Mouse (Mus musculus) kidney, adult 11 months (tissue): Measurements from ENCODE around the gene Ryr2.
A peak's percentile ranks its signal among the peaks of the same experiment; 100 is the strongest.

ENCODE experiments used
- DNase-seq: peaks from one replicate; pipeline ENCODE4 v3.0.0; 2022

Ryr2 gene

GRCm38 (mm10) chr13:12093146-12093545 is 13.6 kb downstream of the Ryr2 start:
- DNase-seq, result no peak

GRCm38 (mm10) chr13:12092379-12093107 is 14.2 kb downstream of the Ryr2 start:
- no peak for DNase-seq

- no peak for DNase-seq
Measured at GRCm38 (mm10) chr13:12084112-12084475, 22.7 kb downstream of the Ryr2 start.

- DNase-seq, result no peak
Measured at GRCm38 (mm10) chr13:12083443-12084111, 23.2 kb downstream of the Ryr2 start.

GRCm38 (mm10) chr13:12080590-12080989 is 26.2 kb downstream of the Ryr2 start:
- no peak for DNase-seq

GRCm38 (mm10) chr13:12079536-12079935 is 27.2 kb downstream of the Ryr2 start:
- DNase-seq, result no peak

GRCm38 (mm10) chr13:12074897-12075296 is 31.8 kb downstream of the Ryr2 start:
- no peak for DNase-seq

GRCm38 (mm10) chr13:12072571-12072970 is 34.2 kb downstream of the Ryr2 start:
- no peak for DNase-seq

GRCm38 (mm10) chr13:12072112-12072511 is 34.6 kb downstream of the Ryr2 start:
- DNase-seq, result peak; percentile 26

GRCm38 (mm10) chr13:12070157-12071129 is 36.3 kb downstream of the Ryr2 start:
- DNase-seq, result no peak

- no peak for DNase-seq
Measured at GRCm38 (mm10) chr13:12064576-12064975, 42.2 kb downstream of the Ryr2 start.

GRCm38 (mm10) chr13:12063561-12063960 is 43.2 kb downstream of the Ryr2 start:
- no peak for DNase-seq

GRCm38 (mm10) chr13:12057357-12057771 is 49.4 kb downstream of the Ryr2 start:
- no peak for DNase-seq

GRCm38 (mm10) chr13:12055913-12056312 is 50.8 kb downstream of the Ryr2 start:
- DNase-seq, result no peak

- no peak for DNase-seq
Measured at GRCm38 (mm10) chr13:12053910-12054309, 52.8 kb downstream of the Ryr2 start.

GRCm38 (mm10) chr13:12050809-12051208 is 55.9 kb downstream of the Ryr2 start:
- DNase-seq, result no peak

GRCm38 (mm10) chr13:12047059-12047458 is 59.7 kb downstream of the Ryr2 start:
- no peak for DNase-seq

- DNase-seq, result no peak
Measured at GRCm38 (mm10) chr13:12044751-12045150, 62.0 kb downstream of the Ryr2 start.

- DNase-seq, result no peak
Measured at GRCm38 (mm10) chr13:12042891-12043491, 63.8 kb downstream of the Ryr2 start.

- no peak for DNase-seq
Measured at GRCm38 (mm10) chr13:12039967-12040366, 66.8 kb downstream of the Ryr2 start.

- no peak for DNase-seq
Measured at GRCm38 (mm10) chr13:12038676-12039075, 68.1 kb downstream of the Ryr2 start.

- no peak for DNase-seq
Measured at GRCm38 (mm10) chr13:12037241-12037640, 69.5 kb downstream of the Ryr2 start.

- no peak for DNase-seq
Measured at GRCm38 (mm10) chr13:12036834-12037233, 69.9 kb downstream of the Ryr2 start.
